Mouse (Mus musculus) spleen, embryonic (tissue): Measurements from ENCODE around the gene Scp2d1.
"Not testable (repeated sequence)": the region's sequence is repeated elsewhere in the genome, so short reads cannot be mapped to it uniquely, and the experiment has no call there.

Experiments
- CTCF ChIA-PET: fragments of 350-600 bp; sonication (Branson Sonifier 250); formaldehyde crosslinking; loops from one replicate; lab custom pipeline; 2022; lab: Charles Lee

The Scp2d1 gene

GRCm38 (mm10) chr2:144823356-144823755 is at the start of gene Scp2d1:
Scp2d1 (plus strand) TSS chr2:144823656.
- CTCF ChIA-PET = not testable (repeated sequence)

DNA sequence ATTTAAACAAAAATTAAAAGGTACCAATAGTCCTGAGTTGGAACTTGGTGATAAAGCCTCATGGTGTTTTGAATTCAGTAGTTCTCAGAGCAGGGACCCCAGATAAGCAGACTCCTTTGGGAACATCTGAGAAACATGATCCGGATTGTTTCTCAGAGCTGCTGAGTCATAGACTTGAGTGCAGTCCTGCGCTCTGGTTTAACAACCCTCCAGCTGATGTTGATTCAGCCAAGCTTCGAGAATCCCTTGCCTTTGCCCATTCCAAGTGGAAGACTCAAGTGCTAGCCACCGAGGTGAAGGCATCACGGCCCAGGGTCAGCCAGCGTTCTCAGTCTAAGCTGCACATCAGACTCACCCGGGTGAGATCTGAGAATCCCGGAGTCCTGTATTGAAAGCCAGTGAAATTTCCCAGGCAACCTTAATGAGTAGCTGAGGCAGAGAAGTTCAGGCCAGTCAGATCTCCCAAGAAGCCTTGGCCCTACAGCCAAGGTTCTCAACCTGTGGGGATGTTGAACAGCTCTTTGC is 48.8 kb upstream of the Scp2d1 start:
- CTCF ChIA-PET = no interaction called here

DNA sequence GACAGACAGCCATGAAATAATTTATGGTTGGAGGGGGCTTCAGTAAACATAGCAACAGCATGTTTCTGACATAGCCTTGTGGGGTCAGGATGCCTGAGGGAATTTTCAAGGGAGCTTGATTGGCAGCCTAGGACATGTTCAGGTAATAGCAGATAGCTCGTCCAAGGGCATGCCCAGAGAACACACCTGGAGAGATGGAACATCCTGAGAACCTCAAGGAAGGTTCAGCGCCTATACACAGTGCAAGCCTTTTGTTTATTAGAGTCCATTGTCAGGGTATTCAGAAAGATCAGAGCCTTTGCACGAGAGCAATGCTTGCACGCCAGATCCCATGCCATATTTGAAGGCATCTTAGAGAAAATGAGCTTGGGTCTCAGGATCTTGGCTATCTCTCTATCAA is 47.8 kb upstream of the Scp2d1 start:
- CTCF ChIA-PET = no interaction called here

GRCm38 (mm10) chr2:144779263-144779662 is 44.2 kb upstream of the Scp2d1 start:
- CTCF ChIA-PET = no interaction called here

GRCm38 (mm10) chr2:144780731-144781130 is 42.7 kb upstream of the Scp2d1 start:
- CTCF ChIA-PET = no interaction called here

DNA sequence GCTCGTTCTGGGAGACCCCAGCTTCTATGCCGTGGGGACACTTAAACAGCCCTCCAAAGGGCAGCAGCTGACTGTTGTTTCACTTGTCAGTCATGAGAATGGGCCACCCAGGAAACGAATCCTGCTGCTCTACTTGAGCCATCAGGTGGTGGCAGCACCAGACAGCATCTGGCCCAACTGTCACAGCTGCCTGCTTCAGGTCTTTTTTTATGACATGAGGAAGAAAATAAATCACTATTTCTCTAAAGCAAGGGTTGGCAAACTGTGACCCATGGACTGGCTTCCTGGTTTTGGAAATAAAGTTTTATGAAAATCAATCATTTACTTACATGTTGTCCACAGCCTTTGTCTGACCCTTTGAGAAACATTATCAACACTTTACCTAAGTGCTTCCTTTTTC is 41.6 kb upstream of the Scp2d1 start:
- CTCF ChIA-PET = no interaction called here

DNA sequence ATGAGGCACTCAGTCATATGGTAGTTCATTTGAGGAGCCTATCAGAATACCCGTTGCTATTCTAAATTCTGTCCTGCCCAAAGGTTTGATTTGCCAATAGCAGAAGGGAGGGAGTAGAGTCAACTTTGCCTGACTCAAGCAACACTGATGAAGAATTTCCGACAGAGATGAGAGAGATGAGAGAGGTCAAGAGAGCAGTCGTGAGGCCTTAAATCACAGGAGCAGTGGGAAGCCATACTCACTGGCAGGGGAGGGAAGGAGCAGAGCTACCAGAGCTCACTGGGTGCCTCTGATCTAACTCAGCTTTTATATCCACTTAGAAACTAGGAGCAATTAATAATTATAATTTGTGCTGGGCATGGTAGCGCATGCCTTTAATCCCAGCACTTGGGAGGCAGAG is 41.0 kb upstream of the Scp2d1 start:
- CTCF ChIA-PET = no interaction called here

GRCm38 (mm10) chr2:144783190-144783589 is 40.3 kb upstream of the Scp2d1 start:
- CTCF ChIA-PET = no interaction called here

GRCm38 (mm10) chr2:144783831-144784230 is 39.6 kb upstream of the Scp2d1 start:
- CTCF ChIA-PET = no interaction called here

DNA sequence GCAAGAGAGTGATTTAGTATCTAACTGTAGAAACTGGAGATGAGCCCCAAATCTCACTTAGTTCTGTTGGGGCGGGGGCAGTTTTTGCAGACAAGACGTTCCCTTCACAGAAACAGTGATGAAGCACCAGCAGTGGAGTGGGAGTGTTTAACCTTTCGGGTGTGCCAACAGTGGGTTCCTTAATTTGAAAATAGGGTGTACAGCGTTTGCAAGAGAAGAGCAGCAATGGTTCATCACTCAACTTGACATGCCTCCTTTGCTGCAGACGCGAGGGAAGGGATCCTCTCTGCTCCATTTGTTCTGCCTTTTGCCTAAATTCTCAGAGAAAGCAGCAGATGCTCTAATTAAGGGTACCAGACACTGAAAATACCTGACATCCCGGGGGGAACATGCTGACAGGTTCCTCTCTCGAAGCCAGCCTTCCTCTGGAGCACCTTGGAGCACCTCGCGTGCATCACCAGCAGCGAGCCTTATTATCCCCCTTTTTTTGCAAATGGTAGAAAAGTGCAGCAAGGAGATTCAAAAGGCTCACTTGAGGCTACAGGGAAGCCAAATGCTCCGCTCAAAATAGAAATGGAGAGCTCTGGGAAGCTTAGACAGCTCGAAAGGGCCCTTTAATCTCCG is 31.7 kb upstream of the Scp2d1 start:
- CTCF ChIA-PET = no interaction called here

DNA sequence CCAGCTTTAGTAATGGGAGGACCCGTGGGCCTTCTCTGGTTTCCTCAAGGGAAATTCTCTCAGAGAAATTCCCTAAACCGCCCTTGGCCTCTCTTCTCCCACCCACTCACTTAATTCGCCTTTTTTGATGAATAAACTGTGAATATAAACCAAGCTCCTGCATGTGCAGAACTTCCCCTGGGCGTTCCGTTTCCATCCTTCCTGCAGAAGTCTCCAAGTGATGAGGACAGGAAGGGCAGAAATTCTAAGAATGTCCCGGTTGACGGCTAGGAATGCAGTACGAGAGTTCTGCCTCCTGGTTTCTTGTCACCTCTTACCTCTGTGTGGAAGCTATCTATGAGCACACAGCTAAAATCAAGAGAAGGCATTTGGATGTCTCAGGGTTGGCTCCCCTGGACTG is 25.9 kb upstream of the Scp2d1 start:
- CTCF ChIA-PET = no interaction called here

DNA sequence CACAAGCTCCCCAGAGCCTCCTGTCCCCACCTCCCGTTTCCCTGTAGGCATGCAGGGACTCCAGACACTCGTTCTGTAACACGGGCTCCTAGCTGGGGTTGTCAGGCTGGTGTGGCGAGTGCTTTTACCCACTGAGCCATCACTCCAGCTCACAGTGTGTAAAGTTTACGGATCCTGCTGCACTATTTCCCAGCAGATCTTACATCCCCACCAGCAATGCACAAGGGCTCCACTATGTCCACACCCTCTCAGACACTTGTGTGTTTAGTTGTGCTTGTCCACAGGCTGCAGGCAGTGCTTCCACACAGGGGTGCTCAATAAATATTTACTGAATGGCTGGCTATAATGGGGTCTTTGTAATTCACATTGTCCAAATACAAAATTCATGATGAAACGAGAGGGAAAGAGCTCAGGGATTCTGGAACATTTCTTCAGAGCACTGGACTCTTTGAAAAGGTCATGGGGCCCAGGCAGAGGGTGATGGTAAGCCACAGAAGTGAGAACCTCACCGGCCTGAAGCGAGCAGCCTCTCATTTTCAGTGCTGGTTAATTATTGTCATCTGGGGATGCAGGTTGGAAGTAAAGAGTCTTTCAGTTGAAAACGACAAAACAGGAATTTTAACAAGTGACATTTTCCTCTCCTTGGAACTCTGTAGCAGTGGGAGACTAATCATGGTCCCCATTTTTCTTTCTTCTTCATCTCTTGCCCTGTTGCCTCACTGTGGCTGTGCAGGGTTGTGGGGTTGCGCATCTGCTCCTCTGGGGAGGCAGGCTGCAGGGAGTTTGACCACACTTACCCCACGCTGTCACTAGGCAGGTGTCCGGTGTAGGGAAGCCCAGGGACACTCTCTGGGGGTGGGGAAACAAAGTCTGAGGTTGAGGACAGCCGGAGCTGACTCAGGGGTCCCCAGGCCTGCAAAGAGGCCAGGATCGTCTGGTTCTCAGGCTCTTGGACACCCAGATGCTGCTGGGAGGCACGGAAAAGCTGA is 15.4 kb upstream of the Scp2d1 start:
- CTCF ChIA-PET = no interaction called here

DNA sequence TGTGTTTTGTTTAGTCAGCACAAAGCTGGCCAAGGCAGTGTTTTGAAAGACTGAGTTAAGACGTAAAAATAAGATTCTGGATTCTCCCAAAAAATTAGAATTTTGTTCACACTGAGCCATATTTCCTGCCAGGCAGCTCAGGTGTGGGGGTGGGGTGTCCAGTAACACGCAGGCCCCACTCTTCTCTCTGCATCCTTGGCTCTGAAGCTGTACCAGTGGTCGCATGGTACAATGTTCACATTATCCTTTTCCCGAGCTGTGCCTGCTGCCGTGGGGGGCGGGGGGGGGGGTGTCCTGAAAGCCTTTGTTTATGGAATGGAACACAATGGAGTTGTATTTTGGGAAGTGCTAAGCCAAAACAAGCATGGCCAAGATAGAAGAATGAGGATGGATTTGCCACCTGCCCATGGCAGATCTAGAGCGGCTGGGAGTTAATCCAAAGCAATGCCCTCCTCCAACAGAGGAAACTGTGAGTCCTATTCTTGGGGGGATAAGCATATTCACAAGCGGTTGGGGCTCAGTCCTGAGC is 5.1 kb downstream of the Scp2d1 start:
- CTCF ChIA-PET = interaction anchor here (0.6 kb wide), 1 partner anchor 516 kb away, joined by 4 read pairs; no protein-coding TSS in a partner anchor

DNA sequence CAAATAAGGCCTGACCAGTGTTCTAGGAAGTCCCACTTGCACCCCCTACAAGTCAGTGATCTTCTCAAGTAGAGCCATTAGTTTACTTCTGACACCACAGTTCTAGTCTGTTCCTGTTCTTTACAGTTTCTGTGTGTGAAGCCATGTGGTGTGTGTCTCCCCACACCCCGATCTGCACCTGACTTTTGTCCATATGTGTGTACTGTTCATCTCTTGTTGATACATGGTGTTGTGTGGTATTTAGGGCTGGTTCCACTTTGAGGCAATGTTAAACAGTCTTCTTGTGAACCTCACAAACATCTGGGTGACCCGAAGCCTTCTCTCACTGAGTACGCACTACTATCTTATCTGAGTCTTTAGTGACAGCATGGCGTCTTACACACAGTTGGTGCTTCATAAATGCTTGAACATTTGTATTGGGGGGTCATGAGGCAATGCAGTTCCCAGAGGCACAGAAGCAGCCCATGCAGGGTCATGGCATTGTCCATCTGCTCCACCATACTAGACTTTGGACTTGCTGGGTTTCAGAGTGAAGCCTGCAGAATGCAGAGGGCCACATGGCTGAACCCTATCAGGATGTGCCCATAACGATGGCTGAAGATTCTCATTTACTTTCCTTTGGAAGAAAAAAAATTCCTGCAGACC is 13.3 kb downstream of the Scp2d1 start:
- CTCF ChIA-PET = no interaction called here

- CTCF ChIA-PET = no interaction called here
Measured at GRCm38 (mm10) chr2:144837312-144837679, 13.8 kb downstream of the Scp2d1 start.

GRCm38 (mm10) chr2:144868827-144869226 is 45.4 kb downstream of the Scp2d1 start:
- CTCF ChIA-PET = no interaction called here
